Mouse (Mus musculus): Measurements from ENCODE around the gene 1700061G19Rik. TPM values are rescaled to one million over a fixed set of nuclear protein-coding genes. Genes with fewer than 3 reads are reported as not detected.

1700061G19Rik gene
- polyA plus RNA-seq, 1 experiment = 8.0 TPM

GRCm38 (mm10) chr17:56913023-56913422 lies 37.7 kb downstream of the 1700061G19Rik start:
- Histone ChIP-seq H3K27me3 (ENCODE audit: control insufficient read depth, insufficient read depth, low read length, poor library complexity, severe bottlenecking) (no peaks in the 10 kb centered on the region), H3K9ac (ENCODE audit: low read depth, poor library complexity, severe bottlenecking) (no peak overlapping the region), H3K27ac (ENCODE audit: insufficient read depth, low read length) (no peak overlapping the region), H3K4me1 (ENCODE audit: control insufficient read depth, insufficient read depth, low read length) (no peaks in the 10 kb centered on the region), H3K9me3 (replicated peaks; ENCODE audit: control insufficient read depth, insufficient read depth, low read length, poor library complexity, severe bottlenecking) (no peaks in the 10 kb centered on the region), H3K4me3 (ENCODE audit: low read depth, low read length) (no peak overlapping the region), H3K36me3 (ENCODE audit: control insufficient read depth, insufficient read depth, low read length, poor library complexity, severe bottlenecking) (peaks cover 2% of the 10 kb centered on the region)
- TF ChIP-seq POLR2A (IDR thresholded peaks at IDR 0.05; ENCODE audit: insufficient read depth, low read length) (no peak), EP300 (IDR thresholded peaks at IDR 0.05; ENCODE audit: insufficient read depth, low read depth, low read length) (no peak), CTCF (IDR thresholded peaks at IDR 0.05; ENCODE audit: low read depth, low read length) (no peak)

- H3K36me3 ChIP-seq (ENCODE audit: control insufficient read depth, insufficient read depth, low read length, poor library complexity, severe bottlenecking) = peaks cover 3% of the 10 kb centered on the region
- no peaks in the 10 kb centered on the region for H3K9me3 ChIP-seq (replicated peaks; ENCODE audit: control insufficient read depth, insufficient read depth, low read length, poor library complexity, severe bottlenecking)
- H3K27ac ChIP-seq (ENCODE audit: insufficient read depth, low read length) = no peak overlapping the region
- no peak overlapping the region for H3K9ac ChIP-seq (ENCODE audit: low read depth, poor library complexity, severe bottlenecking)
- no peaks in the 10 kb centered on the region for H3K4me1 ChIP-seq (ENCODE audit: control insufficient read depth, insufficient read depth, low read length)
- no peaks in the 10 kb centered on the region for H3K27me3 ChIP-seq (ENCODE audit: control insufficient read depth, insufficient read depth, low read length, poor library complexity, severe bottlenecking)
- H3K4me3 ChIP-seq (ENCODE audit: low read depth, low read length) = no peak overlapping the region
- TF ChIP-seq CTCF (IDR thresholded peaks at IDR 0.05; ENCODE audit: low read depth, low read length) (no peak), EP300 (IDR thresholded peaks at IDR 0.05; ENCODE audit: insufficient read depth, low read depth, low read length) (no peak), POLR2A (IDR thresholded peaks at IDR 0.05; ENCODE audit: insufficient read depth, low read length) (no peak)
Observed at GRCm38 (mm10) chr17:56913444-56913843, 38.2 kb downstream of the 1700061G19Rik start.

- Histone ChIP-seq H3K36me3 (ENCODE audit: control insufficient read depth, insufficient read depth, low read length, poor library complexity, severe bottlenecking) (peaks cover 9% of the 10 kb centered on the region), H3K27ac (ENCODE audit: insufficient read depth, low read length) (no peak overlapping the region), H3K27me3 (ENCODE audit: control insufficient read depth, insufficient read depth, low read length, poor library complexity, severe bottlenecking) (no peaks in the 10 kb centered on the region), H3K9ac (ENCODE audit: low read depth, poor library complexity, severe bottlenecking) (no peak overlapping the region), H3K4me1 (ENCODE audit: control insufficient read depth, insufficient read depth, low read length) (no peaks in the 10 kb centered on the region), H3K4me3 (ENCODE audit: low read depth, low read length) (no peak overlapping the region), H3K9me3 (replicated peaks; ENCODE audit: control insufficient read depth, insufficient read depth, low read length, poor library complexity, severe bottlenecking) (no peaks in the 10 kb centered on the region)
- TF ChIP-seq POLR2A (IDR thresholded peaks at IDR 0.05; ENCODE audit: insufficient read depth, low read length) = no peak
- TF ChIP-seq EP300 (IDR thresholded peaks at IDR 0.05; ENCODE audit: insufficient read depth, low read depth, low read length) = no peak
- TF ChIP-seq CTCF (IDR thresholded peaks at IDR 0.05; ENCODE audit: low read depth, low read length) = no peak
Observed at GRCm38 (mm10) chr17:56917166-56917565, 41.9 kb downstream of the 1700061G19Rik start.

- H3K9me3 ChIP-seq (replicated peaks; ENCODE audit: control insufficient read depth, insufficient read depth, low read length, poor library complexity, severe bottlenecking) = no peaks in the 10 kb centered on the region
- H3K4me3 ChIP-seq (ENCODE audit: low read depth, low read length) = no peak overlapping the region
- H3K36me3 ChIP-seq (ENCODE audit: control insufficient read depth, insufficient read depth, low read length, poor library complexity, severe bottlenecking) = peaks cover 9% of the 10 kb centered on the region
- TF ChIP-seq EP300 (IDR thresholded peaks at IDR 0.05; ENCODE audit: insufficient read depth, low read depth, low read length) (no peak), CTCF (IDR thresholded peaks at IDR 0.05; ENCODE audit: low read depth, low read length) (no peak), POLR2A (IDR thresholded peaks at IDR 0.05; ENCODE audit: insufficient read depth, low read length) (no peak)
- H3K27me3 ChIP-seq (ENCODE audit: control insufficient read depth, insufficient read depth, low read length, poor library complexity, severe bottlenecking) = no peaks in the 10 kb centered on the region
- no peak overlapping the region for H3K27ac ChIP-seq (ENCODE audit: insufficient read depth, low read length)
- H3K4me1 ChIP-seq (ENCODE audit: control insufficient read depth, insufficient read depth, low read length) = no peaks in the 10 kb centered on the region
- H3K9ac ChIP-seq (ENCODE audit: low read depth, poor library complexity, severe bottlenecking) = no peak overlapping the region
Observed at GRCm38 (mm10) chr17:56919725-56920124, 44.4 kb downstream of the 1700061G19Rik start.

- Histone ChIP-seq H3K4me3 (ENCODE audit: low read depth, low read length) (no peak overlapping the region), H3K27me3 (ENCODE audit: control insufficient read depth, insufficient read depth, low read length, poor library complexity, severe bottlenecking) (no peaks in the 10 kb centered on the region), H3K27ac (ENCODE audit: insufficient read depth, low read length) (no peak overlapping the region), H3K9ac (ENCODE audit: low read depth, poor library complexity, severe bottlenecking) (no peak overlapping the region), H3K9me3 (replicated peaks; ENCODE audit: control insufficient read depth, insufficient read depth, low read length, poor library complexity, severe bottlenecking) (no peaks in the 10 kb centered on the region), H3K4me1 (ENCODE audit: control insufficient read depth, insufficient read depth, low read length) (no peaks in the 10 kb centered on the region), H3K36me3 (ENCODE audit: control insufficient read depth, insufficient read depth, low read length, poor library complexity, severe bottlenecking) (no peaks in the 10 kb centered on the region; the same call in 1 of the 2 replicates)
- TF ChIP-seq CTCF (IDR thresholded peaks at IDR 0.05; ENCODE audit: low read depth, low read length) = no peak
Observed at GRCm38 (mm10) chr17:56925998-56926397, 50.7 kb downstream of the 1700061G19Rik start.

- H3K4me3 ChIP-seq (ENCODE audit: low read depth, low read length) = no peak overlapping the region
- no peaks in the 10 kb centered on the region for H3K9me3 ChIP-seq (replicated peaks; ENCODE audit: control insufficient read depth, insufficient read depth, low read length, poor library complexity, severe bottlenecking)
- peaks cover 3% of the 10 kb centered on the region for H3K4me1 ChIP-seq (ENCODE audit: control insufficient read depth, insufficient read depth, low read length)
- H3K27ac ChIP-seq (ENCODE audit: insufficient read depth, low read length) = no peak overlapping the region
- no peak overlapping the region for H3K9ac ChIP-seq (ENCODE audit: low read depth, poor library complexity, severe bottlenecking)
- TF ChIP-seq EP300 (IDR thresholded peaks at IDR 0.05; ENCODE audit: insufficient read depth, low read depth, low read length) (no peak), CTCF (IDR thresholded peaks at IDR 0.05; ENCODE audit: low read depth, low read length) (no peak), POLR2A (IDR thresholded peaks at IDR 0.05; ENCODE audit: insufficient read depth, low read length) (no peak)
- H3K36me3 ChIP-seq (ENCODE audit: control insufficient read depth, insufficient read depth, low read length, poor library complexity, severe bottlenecking) = no peaks in the 10 kb centered on the region
- no peaks in the 10 kb centered on the region for H3K27me3 ChIP-seq (ENCODE audit: control insufficient read depth, insufficient read depth, low read length, poor library complexity, severe bottlenecking)
Observed at GRCm38 (mm10) chr17:56929101-56929500, 53.8 kb downstream of the 1700061G19Rik start.
